ENCODE assay signal across 19 mouse cellular contexts in the genomic region with DNA sequence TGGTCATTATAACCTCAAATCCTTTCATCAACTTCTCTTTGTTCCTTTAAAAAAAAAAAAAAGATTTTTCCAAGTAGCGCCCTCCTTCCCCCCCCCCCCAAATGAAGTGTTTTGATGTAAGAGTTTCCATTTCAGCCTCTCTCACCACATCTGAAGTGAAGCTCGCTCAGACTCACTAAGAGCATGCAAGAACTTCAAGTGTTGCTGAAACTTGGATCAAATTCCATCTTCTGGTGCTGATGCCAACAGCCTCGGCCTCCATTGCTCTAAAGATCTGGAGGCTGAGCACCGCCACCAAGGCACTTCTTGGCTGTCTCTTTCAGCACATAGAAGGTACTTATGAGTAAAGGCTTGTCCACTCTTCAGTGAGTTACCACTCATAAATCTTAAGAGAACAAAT.
"Had no signal": no experiment of that assay in that cellular context is flagged by ENCODE, and none has a peak within 500 bp of the region (broad histone marks: within the 10 kb centered on the region; RNA-seq: fewer than 3 reads in every experiment).

No protein-coding gene starts in this region.

- H3K9me3 ChIP-seq: limb, embryonic 10.5 days; liver, embryonic 15.5 days; neural tube, embryonic 15.5 days had no signal

- ATAC-seq: intestine, postnatal 0 days; liver, embryonic 12.5 days had no signal

- DNase-seq: kidney, adult 2 months; kidney, postnatal 25 days; layer of hippocampus, adult 9-11 months; liver; lung, embryonic 14.5 days; midbrain, embryonic 14.5 days; right cerebral cortex, adult 18-20 months; thymus, adult 18-20 months; thymus, postnatal 36 days had no signal

- H3K36me3 ChIP-seq: limb, embryonic 10.5 days; limb, embryonic 13.5 days; liver, embryonic 12.5 days; liver, embryonic 15.5 days; neural tube, embryonic 12.5 days; neural tube, embryonic 15.5 days had no signal

- H3K27ac ChIP-seq: kidney, postnatal 0 days; layer of hippocampus, adult 2 months; limb, embryonic 10.5 days; limb, embryonic 13.5 days; liver, embryonic 12.5 days; liver, embryonic 15.5 days; neural tube, embryonic 12.5 days; neural tube, embryonic 15.5 days had no signal

- H3K27me3 ChIP-seq: liver, embryonic 12.5 days; liver, embryonic 15.5 days had no signal

- H3K4me3 ChIP-seq: layer of hippocampus, adult 2 months; limb, embryonic 10.5 days; limb, embryonic 13.5 days; liver, embryonic 12.5 days; liver, embryonic 15.5 days; neural tube, embryonic 12.5 days; neural tube, embryonic 15.5 days had no signal

- H3K9ac ChIP-seq: limb, embryonic 13.5 days; liver, embryonic 12.5 days; liver, embryonic 15.5 days; lung, embryonic 14.5 days; neural tube, embryonic 12.5 days; neural tube, embryonic 15.5 days had no signal

- H3K4me2 ChIP-seq: limb, embryonic 13.5 days; liver, embryonic 12.5 days; liver, embryonic 15.5 days; lung, embryonic 14.5 days; midbrain, embryonic 11.5 days; neural tube, embryonic 12.5 days; neural tube, embryonic 15.5 days had no signal

- H3K4me1 ChIP-seq: liver, embryonic 12.5 days; liver, embryonic 15.5 days; neural tube, embryonic 12.5 days; neural tube, embryonic 15.5 days had no signal
